Mouse (Mus musculus): ENCODE results near the gene Wrnip1. TPM values are rescaled to one million over a fixed set of nuclear protein-coding genes. Genes with fewer than 3 reads are reported as not detected.

Wrnip1 gene
- total and polyA plus RNA-seq, 3 experiments: 38.8 to 50.6 TPM; not detected in 1

DNA sequence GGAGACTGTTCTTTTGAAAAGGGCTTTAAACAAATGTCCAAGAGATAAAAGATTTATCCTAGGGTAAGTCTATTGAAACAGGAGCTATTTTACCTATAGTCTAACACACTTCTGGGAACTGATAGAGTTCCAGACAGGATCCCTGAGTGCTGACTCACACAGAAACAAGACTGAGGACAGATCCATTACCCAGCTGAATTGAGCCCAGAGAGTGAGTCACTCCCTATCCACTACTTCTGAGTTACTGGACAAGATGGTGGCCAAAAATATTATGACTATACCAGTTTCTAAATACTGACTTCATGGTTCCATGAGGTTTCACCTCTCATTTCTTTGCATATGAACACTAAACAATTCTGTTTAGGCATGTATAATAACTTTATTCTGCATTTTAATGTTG lies 44.4 kb downstream of the Wrnip1 start:
- Histone ChIP-seq H3K79me2 (ENCODE audit: control insufficient read depth, insufficient read depth, low read length, poor library complexity) (no peaks in the 10 kb centered on the region), H3K9ac (ENCODE audit: control insufficient read depth, low read depth, low read length, poor library complexity, severe bottlenecking) (no peak overlapping the region), H3K9me3 (replicated peaks; ENCODE audit: insufficient read depth, low read length) (no peaks in the 10 kb centered on the region), H3K4me3 (ENCODE audit: control insufficient read depth in 1 of 2, insufficient read depth in 1 of 2, low read depth in 2 of 2, low read length in 2 of 2) (no peak overlapping the region), H3K27ac (ENCODE audit: control insufficient read depth, low read depth, low read length) (no peak overlapping the region), H3K27me3 (ENCODE audit: control insufficient read depth in 1 of 2, insufficient read depth in 2 of 2, low read length in 2 of 2) (no peaks in the 10 kb centered on the region), H3K4me1 (ENCODE audit: control insufficient read depth in 1 of 2, insufficient read depth in 2 of 2, low read length in 2 of 2) (peaks cover 10 to 25% of the 10 kb centered on the region in 2 experiments), H3K36me3 (ENCODE audit: control insufficient read depth in 1 of 2, insufficient read depth in 2 of 2, low read length in 2 of 2) (peaks cover 0 to 9% of the 10 kb centered on the region in 2 experiments; a peak in 2 of 4 replicates)
- DNase-seq (ENCODE audit: low read depth, low spot score): no peak
- TF ChIP-seq TBP (IDR thresholded peaks at IDR 0.05; ENCODE audit: low read depth, low read length) (no peak), CHD2 (IDR thresholded peaks at IDR 0.05; ENCODE audit: low read length) (no peak), MEF2A (IDR thresholded peaks at IDR 0.05; ENCODE audit: extremely low read depth, insufficient replicate concordance, low read depth, low read length, poor library complexity, severe bottlenecking) (no peak), KAT2A (conservative IDR thresholded peaks at IDR 0.05; ENCODE audit: low read depth, low read length) (no peak), POLR2AphosphoS2 (IDR thresholded peaks at IDR 0.05; ENCODE audit: low read length) (no peak), USF2 (IDR thresholded peaks at IDR 0.05; ENCODE audit: borderline replicate concordance in 1 of 2, insufficient read depth in 1 of 2, low read depth in 1 of 2, low read length in 2 of 2) (no peak), POLR2AphosphoS5 (IDR thresholded peaks at IDR 0.05; ENCODE audit: borderline replicate concordance, low read depth, low read length) (no peak), MAZ (IDR thresholded peaks at IDR 0.05; ENCODE audit: low read depth, low read length) (no peak), MAX (IDR thresholded peaks at IDR 0.05; ENCODE audit: low read length) (no peak), MAFK (IDR thresholded peaks at IDR 0.05; ENCODE audit: borderline replicate concordance, low read depth, low read length) (no peak), MYC (IDR thresholded peaks at IDR 0.05; ENCODE audit: low read depth, low read length) (no peak), ZKSCAN1 (IDR thresholded peaks at IDR 0.05; ENCODE audit: low read depth, low read length) (no peak)

DNA sequence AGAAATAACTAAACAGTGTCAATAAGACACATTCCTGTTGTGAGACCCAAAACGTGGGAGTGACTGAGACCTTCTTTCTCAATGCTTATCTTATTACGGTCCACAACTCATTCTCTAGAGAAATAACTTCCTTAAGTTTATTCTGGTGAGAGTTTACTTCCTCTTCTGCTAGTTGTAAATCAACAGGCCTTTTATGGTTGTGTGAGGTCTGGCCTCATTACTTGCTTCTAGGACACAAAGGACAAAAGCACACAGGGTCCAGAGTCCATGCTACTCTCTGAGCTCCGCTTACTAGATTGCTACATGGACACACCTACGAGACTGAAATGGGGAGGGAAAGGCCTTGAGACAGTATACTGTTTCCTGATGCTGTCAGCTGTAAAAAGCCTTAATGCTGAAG lies 47.3 kb downstream of the Wrnip1 start:
- Histone ChIP-seq H3K79me2 (ENCODE audit: control insufficient read depth, insufficient read depth, low read length, poor library complexity) (no peaks in the 10 kb centered on the region), H3K4me3 (ENCODE audit: control insufficient read depth in 1 of 2, insufficient read depth in 1 of 2, low read depth in 2 of 2, low read length in 2 of 2) (no peak overlapping the region), H3K27ac (ENCODE audit: control insufficient read depth, low read depth, low read length) (peak overlapping the region; percentile 63), H3K9ac (ENCODE audit: control insufficient read depth, low read depth, low read length, poor library complexity, severe bottlenecking) (0 out of 2 replicates have a peak overlapping the region, but pooled peaks have one; percentile 29), H3K27me3 (ENCODE audit: control insufficient read depth in 1 of 2, insufficient read depth in 2 of 2, low read length in 2 of 2) (no peaks in the 10 kb centered on the region; a peak in 1 of 4 replicates), H3K9me3 (replicated peaks; ENCODE audit: insufficient read depth, low read length) (no peaks in the 10 kb centered on the region), H3K36me3 (ENCODE audit: control insufficient read depth in 1 of 2, insufficient read depth in 2 of 2, low read length in 2 of 2) (peaks cover 0 to 15% of the 10 kb centered on the region in 2 experiments; a peak in 2 of 4 replicates), H3K4me1 (ENCODE audit: control insufficient read depth in 1 of 2, insufficient read depth in 2 of 2, low read length in 2 of 2) (peaks cover 10 to 31% of the 10 kb centered on the region in 2 experiments)
- DNase-seq (ENCODE audit: low read depth, low spot score): peak; percentile 72
- TF ChIP-seq HCFC1 (IDR thresholded peaks at IDR 0.05; ENCODE audit: low read depth, low read length) (no peak), ELF1 (IDR thresholded peaks at IDR 0.05; ENCODE audit: low read depth, low read length) (0 out of 2 replicates have a peak, but pooled peaks have one; percentile 23), GATA1 (IDR thresholded peaks at IDR 0.05; ENCODE audit: low read depth, low read length) (peak; percentile 54; the same call in 1 of the 2 replicates), NELFE (IDR thresholded peaks at IDR 0.05; ENCODE audit: low read depth, low read length) (no peak), MYC (IDR thresholded peaks at IDR 0.05; ENCODE audit: low read depth, low read length) (peak; percentile 46; the same call in 1 of the 2 replicates), ZMIZ1 (IDR thresholded peaks at IDR 0.05; ENCODE audit: low read depth, low read length) (no peak), EP300 (IDR thresholded peaks at IDR 0.05; ENCODE audit: low read depth in 1 of 2, low read length in 2 of 2) (peak in 1 of 2 experiments; percentile 46; a peak in 1 of 4 replicates), MAZ (IDR thresholded peaks at IDR 0.05; ENCODE audit: low read depth, low read length) (no peak), MYB (IDR thresholded peaks at IDR 0.05; ENCODE audit: low read depth, low read length) (no peak), TCF12 (IDR thresholded peaks at IDR 0.05; ENCODE audit: low read depth, low read length) (no peak), BHLHE40 (IDR thresholded peaks at IDR 0.05; ENCODE audit: borderline replicate concordance, low read depth, low read length) (no peak), JUND (IDR thresholded peaks at IDR 0.05; ENCODE audit: low read depth, low read length) (no peak), GABPA (IDR thresholded peaks at IDR 0.05; ENCODE audit: low read depth, low read length) (no peak), POLR2A (IDR thresholded peaks at IDR 0.05; ENCODE audit: control insufficient read depth in 1 of 2, insufficient read depth in 1 of 2, low read depth in 1 of 2, low read length in 2 of 2, poor library complexity in 1 of 2) (no peak), MXI1 (IDR thresholded peaks at IDR 0.05; ENCODE audit: low read depth, low read length) (no peak), MAFK (IDR thresholded peaks at IDR 0.05; ENCODE audit: borderline replicate concordance, low read depth, low read length) (no peak), KAT2A (conservative IDR thresholded peaks at IDR 0.05; ENCODE audit: low read depth, low read length) (no peak), UBTF (IDR thresholded peaks at IDR 0.05; ENCODE audit: borderline replicate concordance, insufficient read depth, low read depth, low read length) (no peak), CHD1 (IDR thresholded peaks at IDR 0.05; ENCODE audit: low read depth, low read length) (no peak), USF1 (IDR thresholded peaks at IDR 0.05; ENCODE audit: low read depth, low read length) (no peak), MAX (IDR thresholded peaks at IDR 0.05; ENCODE audit: low read length) (no peak), USF2 (IDR thresholded peaks at IDR 0.05; ENCODE audit: borderline replicate concordance in 1 of 2, insufficient read depth in 1 of 2, low read depth in 1 of 2, low read length in 2 of 2) (no peak), CTCF (IDR thresholded peaks at IDR 0.05 in 2 of 3, conservative IDR thresholded peaks at IDR 0.05 in 1 of 3; ENCODE audit: control insufficient read depth in 1 of 3, insufficient read depth in 1 of 3, low read depth in 2 of 3, low read length in 3 of 3, poor library complexity in 1 of 3, severe bottlenecking in 1 of 3) (no peak), ZNF384 (IDR thresholded peaks at IDR 0.05; ENCODE audit: low read depth, low read length) (no peak)
